Mouse (Mus musculus) CH12.LX (cell line): Measurements from ENCODE around the gene BC030870. TPM values are rescaled to one million over a fixed set of nuclear protein-coding genes. Genes with fewer than 3 reads are reported as not detected.

Experiments
- DNase-seq: peaks from one replicate; pipeline ENCODE4 v3.0.0-alpha.2; 2013; ENCODE audit errors: extremely low read depth
- H3K27ac ChIP-seq: 2 replicates; pipeline ENCODE4 v1.5.1; 2012; ENCODE audit warnings: low read depth, mild to moderate bottlenecking, control low read depth, moderate library complexity; ENCODE audit not compliant: insufficient read depth
- H3K27me3 ChIP-seq: replicated peaks from 2 replicates; pipeline ENCODE3; 2012; ENCODE audit warnings: inconsistent platforms
- H3K36me3 ChIP-seq, 2 experiments: replicated peaks in 1 of 2; 2 replicates each; pipeline versions ENCODE3 to v1.6.1; 2012; ENCODE audit warnings: inconsistent platforms in 1 of 2, low read length in 1 of 2, mild to moderate bottlenecking in 1 of 2, mixed read lengths in 1 of 2, moderate library complexity in 1 of 2; ENCODE audit not compliant: control insufficient read depth in 1 of 2, insufficient read depth in 1 of 2
- H3K4me1 ChIP-seq, 2 experiments: 2 replicates each; pipeline ENCODE4 v1.6.1; 2012; ENCODE audit warnings: inconsistent platforms in 1 of 2, moderate library complexity in 1 of 2; ENCODE audit not compliant: insufficient read depth in 2 of 2, control insufficient read depth in 1 of 2
- H3K4me2 ChIP-seq: 2 replicates; pipeline ENCODE4 v1.6.1; 2012; ENCODE audit warnings: low read depth, mild to moderate bottlenecking, control low read depth; ENCODE audit not compliant: poor library complexity, insufficient read depth, severe bottlenecking
- H3K4me3 ChIP-seq, 3 experiments: fragments of 150-350 bp in 1 of 3; sonication (generic) in 1 of 3; replicated peaks in 1 of 3; 2 replicates each; pipeline versions ENCODE3 to v1.5.1; 2011 to 2012; ENCODE audit warnings: low read depth in 2 of 3, low read length in 2 of 3, mild to moderate bottlenecking in 2 of 3, moderate library complexity in 2 of 3, control low read depth in 1 of 3, improper control_type of control experiment in 1 of 3, inconsistent platforms in 1 of 3, mixed read lengths in 1 of 3; ENCODE audit not compliant: poor library complexity in 1 of 3
- H3K79me2 ChIP-seq: replicated peaks from 2 replicates; pipeline ENCODE4 v1.6.1; 2012; ENCODE audit warnings: mild to moderate bottlenecking, moderate library complexity; ENCODE audit not compliant: control insufficient read depth, poor library complexity, insufficient read depth, severe bottlenecking; ENCODE audit errors: extremely low read depth
- H3K9ac ChIP-seq: 2 replicates; pipeline ENCODE4 v1.6.1; 2012; ENCODE audit warnings: low read depth, mild to moderate bottlenecking, control low read depth, moderate library complexity; ENCODE audit not compliant: insufficient read depth
- H3K9me3 ChIP-seq: replicated peaks from 2 replicates; pipeline ENCODE3; 2012; ENCODE audit warnings: low read length, inconsistent platforms, mixed read lengths
- BHLHE40 ChIP-seq: IDR thresholded peaks from 2 replicates; pipeline ENCODE4 v1.6.1; 2011; ENCODE audit warnings: mild to moderate bottlenecking, low read depth, low read length, improper control_type of control experiment
- CHD2 ChIP-seq: IDR thresholded peaks from 2 replicates; pipeline ENCODE4 v1.6.1; 2011; ENCODE audit warnings: low read length, improper control_type of control experiment
- E2F4 ChIP-seq: IDR thresholded peaks from 2 replicates; pipeline ENCODE4 v1.6.1; 2011; ENCODE audit warnings: low read depth, low read length, improper control_type of control experiment; ENCODE audit not compliant: insufficient replicate concordance
- ELF1 ChIP-seq: IDR thresholded peaks from 2 replicates; pipeline ENCODE4 v1.6.1; 2014; ENCODE audit warnings: low read depth, mild to moderate bottlenecking, inconsistent platforms, low read length, improper control_type of control experiment
- EP300 ChIP-seq: IDR thresholded peaks from 2 replicates; pipeline ENCODE4 v1.6.1; 2011; ENCODE audit warnings: low read length, improper control_type of control experiment
- ETS1 ChIP-seq: conservative IDR thresholded peaks from 2 replicates; pipeline ENCODE4 v1.6.1; 2012; ENCODE audit warnings: low read depth, mild to moderate bottlenecking, inconsistent platforms, low read length, improper control_type of control experiment, moderate library complexity
- GABPA ChIP-seq: IDR thresholded peaks from 2 replicates; pipeline ENCODE4 v1.6.1; 2012; ENCODE audit warnings: low read depth, low read length, improper control_type of control experiment, inconsistent platforms; ENCODE audit not compliant: insufficient replicate concordance
- JUND ChIP-seq: conservative IDR thresholded peaks from 2 replicates; pipeline ENCODE4 v1.6.1; 2011; ENCODE audit warnings: low read depth, low read length, improper control_type of control experiment
- MAX ChIP-seq: IDR thresholded peaks from 2 replicates; pipeline ENCODE4 v1.6.1; 2011; ENCODE audit warnings: low read length, improper control_type of control experiment
- MAZ ChIP-seq: IDR thresholded peaks from 2 replicates; pipeline ENCODE4 v1.6.1; 2012; ENCODE audit warnings: low read depth, mild to moderate bottlenecking, inconsistent platforms, low read length, improper control_type of control experiment, moderate library complexity
- MEF2A ChIP-seq: IDR thresholded peaks from 2 replicates; pipeline ENCODE4 v1.6.1; 2014; ENCODE audit warnings: low read depth, mild to moderate bottlenecking, inconsistent platforms, low read length, improper control_type of control experiment, borderline replicate concordance
- MXI1 ChIP-seq: IDR thresholded peaks from 2 replicates; pipeline ENCODE4 v1.6.1; 2011; ENCODE audit warnings: mild to moderate bottlenecking, low read depth, low read length, improper control_type of control experiment
- MYC ChIP-seq: IDR thresholded peaks from 2 replicates; pipeline ENCODE4 v1.6.1; 2011; ENCODE audit warnings: low read depth, mild to moderate bottlenecking, improper control_type of control experiment, low read length
- PAX5 ChIP-seq: IDR thresholded peaks from 2 replicates; pipeline ENCODE4 v1.6.1; 2012; ENCODE audit warnings: low read length, inconsistent platforms, mixed read lengths
- POLR2AphosphoS2 ChIP-seq: IDR thresholded peaks from 2 replicates; pipeline ENCODE4 v1.6.1; 2011; ENCODE audit warnings: low read depth, low read length, improper control_type of control experiment
- RAD21 ChIP-seq: IDR thresholded peaks from 2 replicates; pipeline ENCODE4 v1.6.1; 2011; ENCODE audit warnings: low read depth, mild to moderate bottlenecking, low read length, improper control_type of control experiment, moderate library complexity
- SIN3A ChIP-seq: IDR thresholded peaks from 2 replicates; pipeline ENCODE4 v1.6.1; 2012; ENCODE audit warnings: low read length, improper control_type of control experiment, inconsistent platforms
- TBP ChIP-seq: conservative IDR thresholded peaks from 2 replicates; pipeline ENCODE4 v1.6.1; 2011; ENCODE audit warnings: low read depth, low read length, improper control_type of control experiment
- USF1 ChIP-seq: IDR thresholded peaks from 2 replicates; pipeline ENCODE4 v1.6.1; 2014; ENCODE audit warnings: low read depth, mild to moderate bottlenecking, inconsistent platforms, low read length, improper control_type of control experiment
- USF2 ChIP-seq: conservative IDR thresholded peaks from 2 replicates; pipeline ENCODE4 v1.6.1; 2011; ENCODE audit warnings: low read depth, low read length, improper control_type of control experiment
- ZKSCAN1 ChIP-seq: IDR thresholded peaks from 2 replicates; pipeline ENCODE4 v1.6.1; 2012; ENCODE audit warnings: low read depth, inconsistent platforms, low read length, improper control_type of control experiment, borderline replicate concordance
- ZMIZ1 ChIP-seq: IDR thresholded peaks from 2 replicates; pipeline ENCODE4 v1.6.1; 2012; ENCODE audit warnings: low read depth, mild to moderate bottlenecking, inconsistent platforms, low read length, improper control_type of control experiment
- ZNF384 ChIP-seq: IDR thresholded peaks from 2 replicates; pipeline ENCODE4 v1.6.1; 2012; ENCODE audit warnings: low read depth, low read length, improper control_type of control experiment, inconsistent platforms
- dilution Hi-C: fragments of 300-500 bp; cut with MboI; formaldehyde crosslinking; loops from 2 replicates; pipeline ENCODE4 v1.14.3; 2020; ENCODE audit warnings: low sequenced_read_pairs; ENCODE audit not compliant: extremely low pct_unique_long_range_greater_than_20kb, extremely low pct_ligation_motif_present
- in situ Hi-C: fragments of 300-500 bp; cut with MboI; formaldehyde crosslinking; loops from 3 replicates; pipeline ENCODE4 v1.14.3; 2019; ENCODE audit warnings: low sequenced_read_pairs, low pct_ligation_motif_present, low pct_unique_long_range_greater_than_20kb, mixed read lengths
- polyA plus RNA-seq: library from polyadenylated mRNA; unstranded; fragments of >175 nt; gene quantifications from 2 replicates; pipeline ENCODE4 v1.2.1, GENCODE M21; 2012; ENCODE audit warnings: low read depth; ENCODE audit not compliant: insufficient read length
- total RNA-seq, 2 experiments: library from RNA; depleted of rRNA; stranded (reverse); fragments of 300-350 nt in 1 of 2; fragments of >200 nt in 1 of 2; gene quantifications; 2 replicates each; pipeline ENCODE4 v1.2.3; 2012 to 2014

BC030870 gene
- total and polyA plus RNA-seq, 3 experiments: not detected

DNA sequence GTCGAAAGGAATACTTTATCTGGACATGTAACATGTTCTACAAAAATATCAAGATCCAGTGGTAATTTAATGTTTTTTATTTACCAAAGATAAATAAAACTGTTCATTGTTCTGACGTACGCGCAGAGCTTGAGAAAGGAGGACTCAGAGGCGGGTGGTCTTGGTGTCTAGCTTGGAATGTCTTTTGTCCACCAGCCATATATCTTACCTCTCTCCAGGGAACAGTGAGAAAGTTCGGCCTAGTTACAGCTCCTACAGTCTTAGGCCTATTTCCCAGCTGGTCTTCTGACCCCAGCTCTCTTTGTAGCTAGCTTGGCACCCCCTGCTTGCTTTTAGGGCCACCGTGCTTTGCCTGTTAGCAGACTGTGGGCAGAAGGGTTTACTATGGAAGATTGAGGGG lies 39.6 kb downstream of the BC030870 start:
- in situ Hi-C loops: no loop called here
- dilution Hi-C loops: no loop called here
- TF ChIP-seq RAD21: no peak
- TF ChIP-seq E2F4: no peak
- no peak for TF ChIP-seq SIN3A
- no peak for TF ChIP-seq ZMIZ1
- no peak for TF ChIP-seq ELF1
- no peak for TF ChIP-seq POLR2AphosphoS2
- no peak for TF ChIP-seq ETS1
- no peak for TF ChIP-seq JUND
- TF ChIP-seq TBP: no peak
- TF ChIP-seq MXI1: no peak
- TF ChIP-seq EP300: no peak
- no peak for TF ChIP-seq MAZ
- no peak for TF ChIP-seq PAX5
- no peak for TF ChIP-seq ZKSCAN1
- no peak for TF ChIP-seq USF2
- TF ChIP-seq MAX: no peak
- no peak for TF ChIP-seq GABPA
- no peak for TF ChIP-seq MEF2A
- TF ChIP-seq, all 38 proteins: peak for 0
- Histone ChIP-seq H3K4me1 (peaks cover 0 to 10% of the 10 kb centered on the region in 2 experiments; a peak in 2 of 4 replicates), H3K9ac (no peak overlapping the region), H3K27ac (no peak overlapping the region), H3K36me3 (no peaks in the 10 kb centered on the region), H3K27me3 (no peaks in the 10 kb centered on the region), H3K79me2 (no peaks in the 10 kb centered on the region), H3K4me3 (no peak overlapping the region), H3K4me2 (no peak overlapping the region), H3K9me3 (no peaks in the 10 kb centered on the region)
- DNase-seq: no peak

DNA sequence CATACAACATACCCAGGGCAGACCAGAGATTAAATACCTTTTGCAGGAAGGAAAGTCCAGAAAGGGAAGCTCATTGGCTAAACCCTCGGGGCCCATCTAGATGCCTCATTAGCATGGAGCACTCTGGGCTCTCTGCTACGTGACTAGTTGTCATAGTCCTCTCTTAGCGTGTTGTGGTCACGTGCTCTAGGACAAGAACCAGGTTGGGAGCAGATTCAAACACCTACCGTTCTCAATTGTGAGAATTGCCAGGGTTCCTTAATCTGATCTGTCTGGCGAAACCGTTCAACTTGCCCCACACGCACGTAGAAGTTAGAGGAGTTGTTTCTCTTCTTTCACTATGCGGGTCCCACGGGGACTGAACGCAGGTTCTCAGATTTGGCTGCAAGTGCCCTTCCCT lies 41.2 kb downstream of the BC030870 start:
- no peak overlapping the region for H3K4me3 ChIP-seq
- no peaks in the 10 kb centered on the region for H3K27me3 ChIP-seq
- H3K79me2 ChIP-seq: no peaks in the 10 kb centered on the region
- TF ChIP-seq ZMIZ1 (no peak), MAX (no peak), MAZ (no peak), USF1 (peak; percentile 70), ZNF384 (no peak), USF2 (peak; percentile 61), MYC (no peak), CHD2 (no peak), BHLHE40 (peak; percentile 71), MEF2A (no peak)
- no peaks in the 10 kb centered on the region for H3K36me3 ChIP-seq
- peak overlapping the region; percentile 77 for H3K4me2 ChIP-seq
- dilution Hi-C loops: no loop called here
- H3K4me1 ChIP-seq: peaks cover 0 to 10% of the 10 kb centered on the region in 2 experiments; a peak in 2 of 4 replicates
- peak; percentile 52 for DNase-seq
- in situ Hi-C loops: no loop called here
- H3K9me3 ChIP-seq: no peaks in the 10 kb centered on the region
- no peak overlapping the region for H3K27ac ChIP-seq
- H3K9ac ChIP-seq: no peak overlapping the region
